Mouse (Mus musculus) MEL (cell line): Measurements from ENCODE around the gene Tspan11. TPM values are rescaled to one million over a fixed set of nuclear protein-coding genes. Genes with fewer than 3 reads are reported as not detected.

Source experiments
- DNase-seq: peaks from one replicate; pipeline ENCODE4 v3.0.0; 2011; ENCODE audit warnings: low read depth, low spot score
- H3K27ac ChIP-seq: 2 replicates; pipeline ENCODE4 v1.5.1; 2012; ENCODE audit warnings: low read depth, mild to moderate bottlenecking, control low read depth, low read length, moderate library complexity; ENCODE audit not compliant: control insufficient read depth
- H3K27me3 ChIP-seq, 2 experiments: fragments of 150-350 bp in 1 of 2; sonication (generic) in 1 of 2; 2 replicates each; pipeline ENCODE4 v1.6.1; 2012; ENCODE audit warnings: low read length in 2 of 2, mild to moderate bottlenecking in 2 of 2, improper control_type of control experiment in 1 of 2, moderate library complexity in 1 of 2; ENCODE audit not compliant: insufficient read depth in 2 of 2, control insufficient read depth in 1 of 2
- H3K36me3 ChIP-seq, 2 experiments: 2 replicates each; pipeline ENCODE4 v1.6.1; 2012 to 2014; ENCODE audit warnings: low read length in 2 of 2, improper control_type of control experiment in 1 of 2, inconsistent platforms in 1 of 2, mild to moderate bottlenecking in 1 of 2; ENCODE audit not compliant: insufficient read depth in 2 of 2, control insufficient read depth in 1 of 2
- H3K4me1 ChIP-seq, 2 experiments: fragments of 150-350 bp in 1 of 2; sonication (generic) in 1 of 2; 2 replicates each; pipeline ENCODE4 v1.6.1; 2012; ENCODE audit warnings: low read length in 2 of 2, improper control_type of control experiment in 1 of 2, mild to moderate bottlenecking in 1 of 2; ENCODE audit not compliant: insufficient read depth in 2 of 2, control insufficient read depth in 1 of 2
- H3K4me3 ChIP-seq, 2 experiments: fragments of 150-350 bp in 1 of 2; sonication (generic) in 1 of 2; 2 replicates each; pipeline ENCODE4 v1.5.1; 2012; ENCODE audit warnings: low read depth in 2 of 2, low read length in 2 of 2, mild to moderate bottlenecking in 2 of 2, moderate library complexity in 2 of 2, control low read depth in 1 of 2, improper control_type of control experiment in 1 of 2; ENCODE audit not compliant: control insufficient read depth in 1 of 2, insufficient read depth in 1 of 2
- H3K79me2 ChIP-seq: 2 replicates; pipeline ENCODE4 v1.6.1; 2012; ENCODE audit warnings: mild to moderate bottlenecking, low read length, moderate library complexity; ENCODE audit not compliant: control insufficient read depth, poor library complexity, insufficient read depth
- H3K9ac ChIP-seq: 2 replicates; pipeline ENCODE4 v1.6.1; 2012; ENCODE audit warnings: low read depth, mild to moderate bottlenecking, control low read depth, low read length, moderate library complexity; ENCODE audit not compliant: control insufficient read depth, poor library complexity, severe bottlenecking
- H3K9me3 ChIP-seq: fragments of 150-350 bp; sonication (generic); replicated peaks from 2 replicates; pipeline ENCODE4 v1.6.1; 2012; ENCODE audit warnings: mild to moderate bottlenecking, low read length, improper control_type of control experiment, moderate library complexity; ENCODE audit not compliant: insufficient read depth
- CHD2 ChIP-seq: IDR thresholded peaks from 2 replicates; pipeline ENCODE4 v1.6.1; 2011; ENCODE audit warnings: low read length, improper control_type of control experiment
- CTCF ChIP-seq, 3 experiments: IDR thresholded peaks in 2 of 3; conservative IDR thresholded peaks in 1 of 3; 2 replicates each; pipeline ENCODE4 v1.5.1; 2011 to 2012; ENCODE audit warnings: low read length in 3 of 3, low read depth in 2 of 3, mild to moderate bottlenecking in 2 of 3, improper control_type of control experiment in 1 of 3, inconsistent platforms in 1 of 3, mixed read lengths in 1 of 3, moderate library complexity in 1 of 3; ENCODE audit not compliant: control insufficient read depth in 1 of 3, insufficient read depth in 1 of 3, poor library complexity in 1 of 3, severe bottlenecking in 1 of 3
- E2F4 ChIP-seq: IDR thresholded peaks from 2 replicates; pipeline ENCODE4 v1.6.1; 2011; ENCODE audit warnings: low read depth, low read length, improper control_type of control experiment, borderline replicate concordance
- ELF1 ChIP-seq: IDR thresholded peaks from 2 replicates; pipeline ENCODE4 v1.6.1; 2014; ENCODE audit warnings: low read depth, mild to moderate bottlenecking, inconsistent platforms, low read length, improper control_type of control experiment, moderate library complexity
- EP300 ChIP-seq, 2 experiments: IDR thresholded peaks; 2 replicates each; pipeline ENCODE4 v1.6.1; 2011; ENCODE audit warnings: improper control_type of control experiment in 2 of 2, low read length in 2 of 2, low read depth in 1 of 2, mild to moderate bottlenecking in 1 of 2
- ETS1 ChIP-seq: IDR thresholded peaks from 2 replicates; pipeline ENCODE4 v1.6.1; 2012; ENCODE audit warnings: low read depth, mild to moderate bottlenecking, inconsistent platforms, low read length, improper control_type of control experiment, moderate library complexity
- GATA1 ChIP-seq: IDR thresholded peaks from 2 replicates; pipeline ENCODE4 v1.6.1; 2011; ENCODE audit warnings: low read depth, low read length, improper control_type of control experiment
- JUND ChIP-seq: IDR thresholded peaks from 2 replicates; pipeline ENCODE4 v1.6.1; 2011; ENCODE audit warnings: low read depth, mild to moderate bottlenecking, improper control_type of control experiment, low read length
- KAT2A ChIP-seq: conservative IDR thresholded peaks from 2 replicates; pipeline ENCODE4 v1.6.1; 2012; ENCODE audit warnings: low read depth, low read length, improper control_type of control experiment, inconsistent platforms
- MAFK ChIP-seq: IDR thresholded peaks from 2 replicates; pipeline ENCODE4 v1.6.1; 2011; ENCODE audit warnings: low read depth, mild to moderate bottlenecking, low read length, improper control_type of control experiment, borderline replicate concordance
- MAX ChIP-seq: IDR thresholded peaks from 2 replicates; pipeline ENCODE4 v1.6.1; 2011; ENCODE audit warnings: low read length, improper control_type of control experiment
- MEF2A ChIP-seq: IDR thresholded peaks from 2 replicates; pipeline ENCODE4 v1.6.1; 2014; ENCODE audit warnings: low read depth, mild to moderate bottlenecking, inconsistent platforms, low read length, improper control_type of control experiment; ENCODE audit not compliant: poor library complexity, insufficient replicate concordance, severe bottlenecking; ENCODE audit errors: extremely low read depth
- MXI1 ChIP-seq: IDR thresholded peaks from 2 replicates; pipeline ENCODE4 v1.6.1; 2011; ENCODE audit warnings: mild to moderate bottlenecking, low read depth, low read length, improper control_type of control experiment
- MYB ChIP-seq: IDR thresholded peaks from 2 replicates; pipeline ENCODE4 v1.6.1; 2011; ENCODE audit warnings: mild to moderate bottlenecking, low read depth, low read length, improper control_type of control experiment
- MYC ChIP-seq: IDR thresholded peaks from 2 replicates; pipeline ENCODE4 v1.6.1; 2011; ENCODE audit warnings: low read depth, mild to moderate bottlenecking, low read length, improper control_type of control experiment, moderate library complexity
- NELFE ChIP-seq: IDR thresholded peaks from 2 replicates; pipeline ENCODE4 v1.6.1; 2011; ENCODE audit warnings: low read depth, low read length, improper control_type of control experiment
- NRF1 ChIP-seq: IDR thresholded peaks from 2 replicates; pipeline ENCODE4 v1.6.1; 2014; ENCODE audit warnings: low read depth, mild to moderate bottlenecking, inconsistent platforms, low read length, improper control_type of control experiment, moderate library complexity; ENCODE audit not compliant: poor library complexity, insufficient read depth, severe bottlenecking
- POLR2A ChIP-seq, 2 experiments: IDR thresholded peaks; 2 replicates each; pipeline ENCODE4 v1.6.1; 2011 to 2012; ENCODE audit warnings: low read length in 2 of 2, mild to moderate bottlenecking in 2 of 2, control low read depth in 1 of 2, improper control_type of control experiment in 1 of 2, low read depth in 1 of 2, moderate library complexity in 1 of 2; ENCODE audit not compliant: control insufficient read depth in 1 of 2, insufficient read depth in 1 of 2, poor library complexity in 1 of 2
- RAD21 ChIP-seq: IDR thresholded peaks from 2 replicates; pipeline ENCODE4 v1.6.1; 2011; ENCODE audit warnings: mild to moderate bottlenecking, low read depth, low read length, improper control_type of control experiment
- SIN3A ChIP-seq: IDR thresholded peaks from 2 replicates; pipeline ENCODE4 v1.6.1; 2012; ENCODE audit warnings: low read length, improper control_type of control experiment, inconsistent platforms
- SMC3 ChIP-seq: IDR thresholded peaks from 2 replicates; pipeline ENCODE4 v1.6.1; 2011; ENCODE audit warnings: low read depth, low read length, improper control_type of control experiment
- TAL1 ChIP-seq: IDR thresholded peaks from 2 replicates; pipeline ENCODE4 v1.6.1; 2012; ENCODE audit warnings: mild to moderate bottlenecking, inconsistent platforms, low read length, moderate library complexity, mixed read lengths
- TBP ChIP-seq: IDR thresholded peaks from 2 replicates; pipeline ENCODE4 v1.8.0; 2011; ENCODE audit warnings: low read depth, low read length, improper control_type of control experiment
- UBTF ChIP-seq: IDR thresholded peaks from 2 replicates; pipeline ENCODE4 v1.6.1; 2012; ENCODE audit warnings: low read depth, mild to moderate bottlenecking, inconsistent platforms, low read length, improper control_type of control experiment, moderate library complexity, borderline replicate concordance; ENCODE audit not compliant: insufficient read depth
- USF1 ChIP-seq: IDR thresholded peaks from 2 replicates; pipeline ENCODE4 v1.6.1; 2014; ENCODE audit warnings: low read depth, mild to moderate bottlenecking, inconsistent platforms, low read length, improper control_type of control experiment, moderate library complexity
- ZC3H11A ChIP-seq: IDR thresholded peaks from 2 replicates; pipeline ENCODE4 v1.6.1; 2012; ENCODE audit warnings: low read depth, mild to moderate bottlenecking, inconsistent platforms, low read length, improper control_type of control experiment
- ZNF384 ChIP-seq: IDR thresholded peaks from 2 replicates; pipeline ENCODE4 v1.6.1; 2012; ENCODE audit warnings: low read depth, mild to moderate bottlenecking, inconsistent platforms, low read length, improper control_type of control experiment
- polyA plus RNA-seq, 2 experiments: library from polyadenylated mRNA; stranded (reverse) in 1 of 2; unstranded in 1 of 2; fragments of >175 nt in 1 of 2; fragments of >200 nt in 1 of 2; gene quantifications; 2 replicates each; pipeline versions ENCODE4 v1.2.1 to v1.2.4; 2012; ENCODE audit warnings: low replicate concordance in 2 of 2, low read depth in 1 of 2; ENCODE audit not compliant: insufficient read length in 2 of 2, insufficient read depth in 1 of 2, missing spikeins in 1 of 2
- total RNA-seq: library from RNA; depleted of rRNA; stranded (reverse); fragments of 300-350 nt; gene quantifications from 2 replicates; pipeline ENCODE4 v1.2.3, GENCODE M21; 2012

Tspan11 gene
- total and polyA plus RNA-seq, 3 experiments = not detected

- no peaks in the 10 kb centered on the region for H3K27me3 ChIP-seq
- no peak for DNase-seq
- H3K9ac ChIP-seq = no peak overlapping the region
- H3K79me2 ChIP-seq = no peaks in the 10 kb centered on the region
- H3K9me3 ChIP-seq = no peaks in the 10 kb centered on the region
- no peaks in the 10 kb centered on the region for H3K36me3 ChIP-seq
- H3K4me1 ChIP-seq = no peaks in the 10 kb centered on the region
- H3K27ac ChIP-seq = no peak overlapping the region
- no peak overlapping the region for H3K4me3 ChIP-seq
- TF ChIP-seq ELF1 = no peak
- TF ChIP-seq CTCF (IDR thresholded peaks at IDR 0.05 in 2 of 3, conservative IDR thresholded peaks at IDR 0.05 in 1 of 3; ENCODE audit: control insufficient read depth in 1 of 3, insufficient read depth in 1 of 3, low read depth in 2 of 3, low read length in 3 of 3, poor library complexity in 1 of 3, severe bottlenecking in 1 of 3) = no peak
- TF ChIP-seq POLR2A (IDR thresholded peaks at IDR 0.05; ENCODE audit: control insufficient read depth in 1 of 2, insufficient read depth in 1 of 2, low read depth in 1 of 2, low read length in 2 of 2, poor library complexity in 1 of 2) = no peak
- TF ChIP-seq MYC = no peak
- no peak for TF ChIP-seq GATA1
- TF ChIP-seq JUND = no peak
These were observed 46.1 kb upstream of the Tspan11 start for GRCm38 (mm10) chr6:127841326-127841725.

- no peak overlapping the region for H3K9ac ChIP-seq
- no peak overlapping the region for H3K27ac ChIP-seq
- H3K9me3 ChIP-seq = no peaks in the 10 kb centered on the region
- no peaks in the 10 kb centered on the region for H3K27me3 ChIP-seq
- H3K36me3 ChIP-seq = no peaks in the 10 kb centered on the region
- H3K79me2 ChIP-seq = no peaks in the 10 kb centered on the region
- no peak overlapping the region for H3K4me3 ChIP-seq
- no peaks in the 10 kb centered on the region for H3K4me1 ChIP-seq
- no peak for DNase-seq
- no peak for TF ChIP-seq ZC3H11A
- no peak for TF ChIP-seq NELFE
- no peak for TF ChIP-seq ZNF384
- TF ChIP-seq JUND = no peak
- TF ChIP-seq UBTF = no peak
- no peak for TF ChIP-seq TAL1
- no peak for TF ChIP-seq MAX
- TF ChIP-seq E2F4 = no peak
- no peak for TF ChIP-seq ELF1
- TF ChIP-seq TBP = no peak
- TF ChIP-seq CHD2 = no peak
- TF ChIP-seq RAD21 = no peak
- TF ChIP-seq GATA1 = no peak
- no peak for TF ChIP-seq EP300 (IDR thresholded peaks at IDR 0.05; ENCODE audit: low read depth in 1 of 2, low read length in 2 of 2)
- no peak for TF ChIP-seq MXI1
These were observed 40.9 kb upstream of the Tspan11 start for GRCm38 (mm10) chr6:127846521-127846920.

- no peak overlapping the region for H3K9ac ChIP-seq
- no peak for DNase-seq
- no peaks in the 10 kb centered on the region for H3K4me1 ChIP-seq
- H3K9me3 ChIP-seq = no peaks in the 10 kb centered on the region
- H3K4me3 ChIP-seq = no peak overlapping the region
- no peaks in the 10 kb centered on the region for H3K27me3 ChIP-seq
- H3K79me2 ChIP-seq = no peaks in the 10 kb centered on the region
- H3K27ac ChIP-seq = no peak overlapping the region
- H3K36me3 ChIP-seq = no peaks in the 10 kb centered on the region
- TF ChIP-seq SIN3A (no peak), JUND (no peak), NELFE (no peak), MAFK (no peak), UBTF (no peak), MXI1 (no peak), GATA1 (no peak), USF1 (no peak), MEF2A (no peak), ETS1 (no peak), KAT2A (no peak), POLR2A (IDR thresholded peaks at IDR 0.05; ENCODE audit: control insufficient read depth in 1 of 2, insufficient read depth in 1 of 2, low read depth in 1 of 2, low read length in 2 of 2, poor library complexity in 1 of 2) (no peak), TBP (no peak), RAD21 (no peak), NRF1 (no peak), MYB (no peak), SMC3 (no peak)
These were observed 37.9 kb upstream of the Tspan11 start for GRCm38 (mm10) chr6:127849496-127849895.
